Mouse (Mus musculus) layer of hippocampus, postnatal 14 days (tissue): Measurements from ENCODE around the gene Vmp1. TPM values are rescaled to one million over a fixed set of nuclear protein-coding genes. Genes with fewer than 3 reads are reported as not detected.

Experiments
- DNase-seq, 2 experiments: peaks; one replicate each; pipeline ENCODE4 v3.0.0; 2021 to 2022; ENCODE audit warnings: low spot score in 2 of 2, mixed read lengths in 1 of 2
- total RNA-seq, 2 experiments: library from RNA; stranded (reverse); gene quantifications; 2 replicates each; pipeline ENCODE4 v1.2.3; 2021

The Vmp1 gene
- total RNA-seq, 2 experiments from 2014 or later = 129 to 130 TPM

DNA sequence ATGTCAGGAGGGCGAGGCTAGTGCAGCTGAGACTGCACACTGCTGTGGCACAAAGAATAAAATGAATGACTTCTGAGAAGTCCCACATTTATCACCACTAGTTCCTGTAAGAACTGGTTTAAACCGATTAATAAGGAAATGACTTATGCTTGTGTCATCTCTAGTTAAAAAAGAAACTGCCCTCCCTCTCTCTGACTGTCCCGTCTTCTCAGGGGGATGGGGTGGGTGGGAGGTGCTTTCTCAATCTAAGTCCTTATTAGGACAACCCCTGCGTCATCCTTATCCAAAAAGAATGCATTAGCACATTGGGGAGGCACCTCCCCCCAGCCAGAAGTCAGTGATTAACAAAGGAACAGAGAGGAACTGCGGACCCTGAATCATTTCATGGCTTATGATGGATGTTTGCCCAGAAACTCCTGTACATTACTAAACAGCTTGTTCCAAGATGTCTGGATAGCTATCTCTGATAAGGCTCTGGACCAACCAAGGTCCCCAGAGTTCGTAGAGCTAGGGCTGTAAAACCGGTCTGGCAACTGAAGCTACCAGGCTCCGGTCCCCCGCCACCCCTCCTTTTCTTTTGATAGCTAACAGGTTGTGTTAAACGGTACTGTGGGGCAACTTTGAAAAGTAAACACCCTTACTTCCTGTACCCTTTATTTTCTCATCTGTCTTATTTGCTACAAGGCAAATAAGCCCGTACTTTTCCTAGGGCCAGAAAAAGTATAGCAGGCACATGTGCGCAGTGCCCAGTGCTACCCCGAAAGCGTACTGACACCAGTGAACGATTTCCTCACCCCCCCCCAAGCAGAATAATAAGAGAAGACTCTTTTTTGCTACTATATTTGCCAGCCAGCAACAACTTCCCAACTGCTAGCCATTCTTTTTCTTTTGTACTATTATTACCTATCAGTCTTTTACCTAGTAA lies 96.5 kb downstream of the Vmp1 start:
- DNase-seq = no peak

DNA sequence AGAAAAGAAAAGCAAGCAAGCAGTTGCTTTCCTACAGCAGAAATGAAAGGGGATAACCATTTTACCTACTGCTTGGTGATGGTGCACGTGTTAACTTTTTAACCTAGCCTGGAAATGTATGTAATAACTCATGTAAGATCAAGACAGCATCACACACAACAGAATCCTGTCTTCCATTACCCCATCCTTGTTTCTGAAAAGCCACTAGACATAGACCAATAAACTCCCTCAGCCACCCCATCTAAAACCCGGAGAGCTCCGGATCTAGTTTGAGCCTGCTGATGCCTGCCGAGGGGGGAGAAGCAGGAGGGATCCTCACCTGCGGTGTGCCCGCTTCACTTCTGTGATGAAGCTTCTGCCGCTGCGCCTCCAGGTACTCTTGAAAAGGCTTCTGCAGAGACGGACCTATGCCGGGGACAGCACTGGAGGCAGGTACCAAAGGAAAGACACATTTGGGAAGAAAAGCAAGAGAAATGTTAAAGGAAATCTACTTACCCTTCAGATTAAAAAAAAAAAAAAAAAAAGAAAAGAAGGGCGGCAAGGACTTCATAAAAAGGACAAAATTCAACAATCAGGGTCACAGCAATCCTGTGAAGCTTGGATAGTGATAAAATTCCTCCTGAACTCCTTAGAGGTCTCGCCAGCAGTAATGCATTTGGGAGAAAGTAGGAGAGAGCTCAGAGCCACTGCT lies 97.3 kb downstream of the Vmp1 start:
- no peak for DNase-seq

DNA sequence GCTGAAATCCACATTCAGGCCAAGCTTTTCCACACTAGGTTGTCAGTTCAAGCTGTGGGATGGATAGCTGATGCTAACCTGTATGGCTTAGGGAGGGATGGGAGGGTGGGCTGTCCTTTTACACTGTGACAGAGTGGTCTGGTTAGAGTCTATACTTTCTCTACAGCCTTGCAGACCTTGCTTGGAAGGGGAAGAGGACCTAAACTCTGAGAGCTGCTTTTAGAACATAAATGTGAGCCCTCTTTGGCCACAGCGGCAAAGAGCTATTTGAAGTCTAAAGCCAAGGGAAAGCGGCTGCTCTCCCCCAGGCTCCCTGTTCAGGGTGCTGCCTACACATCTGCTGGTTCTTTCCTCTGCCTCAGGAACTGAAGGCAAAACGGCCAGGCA lies 98.0 kb downstream of the Vmp1 start:
- DNase-seq = no peak

DNA sequence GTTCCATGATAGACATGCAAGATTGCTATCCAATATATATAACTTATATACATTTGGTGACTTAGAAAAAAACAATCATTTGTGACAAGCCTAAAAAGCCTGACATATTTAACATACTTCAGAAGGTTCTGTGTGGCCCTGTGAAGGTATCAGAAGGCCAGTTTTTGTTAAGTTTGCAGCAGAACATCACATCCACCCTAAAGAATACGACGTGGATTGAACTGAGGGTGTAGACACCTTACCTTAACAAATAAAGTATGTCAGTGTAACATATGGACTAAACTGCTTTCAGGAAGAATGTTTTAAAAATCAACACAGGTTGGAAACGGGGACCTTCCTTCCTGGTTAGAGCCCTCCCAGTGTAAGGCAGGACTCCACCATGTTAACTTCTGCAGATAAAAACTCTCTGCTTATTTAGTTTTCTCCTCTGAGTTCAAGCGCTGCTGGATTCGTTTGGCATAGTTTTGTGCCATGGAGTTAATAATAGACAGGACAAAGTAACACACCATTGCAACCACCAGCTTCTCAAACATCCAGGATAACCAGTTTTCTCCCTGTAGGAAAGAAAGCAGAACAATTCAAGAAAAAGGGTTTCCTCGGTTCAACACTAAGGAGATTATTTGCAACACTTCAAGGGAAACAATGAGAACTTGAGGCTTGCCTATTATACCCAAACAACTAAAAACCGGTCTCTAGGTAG lies 98.6 kb downstream of the Vmp1 start:
- DNase-seq = no peak

DNA sequence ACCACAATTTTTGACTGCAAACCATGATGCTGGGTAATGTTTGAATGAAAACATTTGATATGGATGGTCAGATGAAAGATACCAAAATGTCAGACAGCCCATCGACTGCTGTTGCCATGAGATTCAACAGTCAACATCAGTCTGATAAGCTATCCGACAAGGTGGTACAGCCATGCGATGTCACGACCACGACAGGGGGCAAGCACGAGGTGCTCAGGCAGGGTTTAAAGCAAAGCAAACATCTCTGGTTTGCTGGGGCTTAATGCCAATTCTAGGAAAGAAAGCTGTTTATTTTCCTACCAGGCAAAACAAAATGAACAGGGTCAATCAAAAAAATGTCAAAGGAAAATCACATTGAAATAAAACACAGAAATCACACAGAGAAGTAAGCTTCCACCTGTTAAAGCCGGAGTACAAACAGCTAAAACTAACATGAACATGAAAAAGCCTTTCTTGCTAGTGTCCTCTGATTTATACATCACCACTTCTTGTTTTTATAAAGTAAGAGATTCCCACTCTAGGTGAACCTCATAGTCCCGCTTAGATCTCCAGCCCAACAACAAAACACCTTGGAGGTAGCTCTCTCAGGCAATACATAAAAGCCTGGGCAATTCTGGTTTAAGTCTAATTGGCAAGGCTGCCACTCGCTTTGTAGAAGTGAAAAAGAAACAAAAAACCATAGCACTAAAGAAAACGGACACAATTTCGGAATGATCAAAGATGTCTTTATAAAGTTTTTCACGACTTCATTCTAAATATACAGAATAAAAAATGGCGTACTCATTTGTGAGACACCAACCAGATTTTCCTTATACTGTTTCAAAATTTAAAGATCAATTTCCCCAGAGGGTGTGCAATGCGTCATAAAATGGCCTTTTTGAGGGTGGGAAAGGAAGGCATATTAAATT lies 99.4 kb downstream of the Vmp1 start:
- no peak for DNase-seq

DNA sequence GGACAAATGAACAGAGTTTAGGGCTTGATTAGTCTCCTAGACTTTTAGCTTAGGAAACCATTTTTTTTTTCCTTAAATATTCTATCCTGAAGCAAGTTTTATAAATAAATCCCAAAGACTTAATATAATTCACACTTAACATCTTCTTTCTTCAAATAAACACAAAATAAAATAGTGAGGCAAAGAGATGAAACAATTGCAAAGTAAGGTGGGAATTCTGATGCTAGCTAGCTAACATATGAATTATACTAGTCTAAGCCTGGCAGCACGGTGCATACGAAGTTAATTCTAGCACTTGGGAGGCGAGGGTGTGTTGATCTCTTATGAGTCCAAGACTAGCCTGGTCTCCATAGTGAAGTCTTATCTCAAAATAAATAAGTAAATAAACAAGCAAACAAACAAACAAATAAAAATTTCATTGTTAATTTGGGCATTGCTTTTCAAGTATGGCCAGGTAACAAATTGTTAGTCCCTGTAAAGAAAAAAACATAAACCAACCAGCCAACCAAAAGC lies 100.3 kb downstream of the Vmp1 start:
- no peak for DNase-seq

- DNase-seq = no peak
Measured at GRCm38 (mm10) chr11:86582543-86583260, 100.9 kb downstream of the Vmp1 start.

DNA sequence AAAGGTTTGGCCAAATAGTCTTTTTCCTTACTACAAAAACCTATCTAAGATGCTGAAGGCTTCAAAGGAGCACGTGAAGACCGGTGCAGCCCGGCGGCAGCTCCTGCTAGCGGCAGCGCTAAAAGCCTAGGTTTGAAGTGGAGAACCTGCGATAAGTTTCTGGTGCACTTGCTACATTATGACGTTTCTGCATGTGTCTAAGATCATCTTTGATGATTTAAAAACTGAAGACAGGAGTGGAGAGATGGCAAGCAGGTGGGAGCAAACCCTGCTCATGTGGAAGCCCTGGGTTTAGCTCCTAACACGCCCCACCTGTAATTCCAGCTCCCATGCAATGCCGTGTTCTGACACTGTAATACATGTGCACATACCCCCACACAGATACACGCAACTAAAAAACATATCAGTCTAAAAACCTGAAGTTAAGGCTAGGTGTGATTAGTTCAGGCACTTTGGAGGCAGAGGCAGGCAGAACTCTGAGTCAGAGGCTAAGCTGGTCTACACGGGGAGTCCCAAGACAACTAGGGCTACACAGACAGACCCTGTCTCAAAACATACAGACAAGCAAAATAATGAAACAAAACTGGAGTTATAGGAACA lies 101.6 kb downstream of the Vmp1 start:
- no peak for DNase-seq

DNA sequence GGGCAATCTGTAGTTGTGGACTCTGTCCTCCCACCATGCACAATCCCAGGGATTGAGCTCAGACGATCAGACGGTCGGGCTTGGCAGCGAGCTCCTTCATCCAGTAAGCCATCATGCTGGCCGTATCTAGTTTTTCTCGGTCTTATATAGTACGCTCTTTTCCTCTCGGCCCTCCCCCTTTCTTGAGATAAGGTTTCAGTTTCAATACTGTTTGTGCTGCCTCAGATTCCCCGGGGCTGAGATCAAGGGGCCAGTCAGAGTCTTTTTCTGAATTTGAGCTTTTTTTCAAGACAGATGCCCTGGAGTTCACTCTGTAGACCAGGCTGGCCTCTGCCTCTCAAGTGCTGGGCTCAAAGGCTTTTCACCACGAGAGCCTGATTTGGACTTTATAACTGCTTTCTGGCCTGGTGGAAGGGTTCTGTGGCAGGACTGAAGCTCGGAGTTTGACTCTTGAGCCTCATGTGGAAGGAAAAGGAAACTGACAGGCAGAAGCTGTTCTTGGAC lies 102.3 kb downstream of the Vmp1 start:
- DNase-seq = no peak

DNA sequence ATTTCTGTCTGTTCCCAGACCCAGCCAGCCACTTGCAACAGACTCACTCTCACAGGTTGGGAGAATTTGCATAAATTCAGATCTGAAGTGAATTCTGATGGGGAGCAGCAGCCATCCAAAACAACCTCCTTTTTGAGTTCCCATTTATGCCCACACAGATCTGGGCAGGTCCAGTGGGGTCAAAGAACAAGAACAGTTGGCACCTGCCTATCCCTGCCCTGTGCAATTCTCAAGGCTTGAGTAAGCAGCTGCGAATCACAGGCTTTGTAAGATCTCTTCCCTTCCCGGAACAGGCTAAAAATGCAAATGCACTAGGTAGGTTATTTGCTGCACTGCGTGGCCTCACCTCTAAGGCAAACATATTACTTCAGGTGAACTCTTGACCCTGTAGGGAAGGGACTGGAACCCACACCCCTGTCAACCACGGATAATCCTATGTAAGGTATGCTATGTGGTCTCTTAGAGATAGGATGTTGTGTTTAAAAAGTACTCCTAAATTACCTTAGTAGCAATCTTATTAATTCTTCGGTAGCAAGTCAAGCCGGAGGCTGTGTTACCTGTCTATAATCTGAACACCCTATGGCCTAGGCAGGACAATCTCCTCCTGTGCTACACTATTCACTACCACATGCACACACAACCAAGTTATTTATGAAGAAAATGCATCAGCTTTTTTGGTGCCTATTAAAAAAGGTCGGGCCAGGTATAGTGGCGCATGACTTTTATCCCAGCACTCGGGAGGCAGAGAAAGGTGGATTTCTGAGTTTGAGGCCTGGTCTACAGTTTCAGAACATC lies 103.1 kb downstream of the Vmp1 start:
- DNase-seq = no peak

- DNase-seq = no peak
Measured at GRCm38 (mm10) chr11:86579731-86580318, 103.8 kb downstream of the Vmp1 start.

DNA sequence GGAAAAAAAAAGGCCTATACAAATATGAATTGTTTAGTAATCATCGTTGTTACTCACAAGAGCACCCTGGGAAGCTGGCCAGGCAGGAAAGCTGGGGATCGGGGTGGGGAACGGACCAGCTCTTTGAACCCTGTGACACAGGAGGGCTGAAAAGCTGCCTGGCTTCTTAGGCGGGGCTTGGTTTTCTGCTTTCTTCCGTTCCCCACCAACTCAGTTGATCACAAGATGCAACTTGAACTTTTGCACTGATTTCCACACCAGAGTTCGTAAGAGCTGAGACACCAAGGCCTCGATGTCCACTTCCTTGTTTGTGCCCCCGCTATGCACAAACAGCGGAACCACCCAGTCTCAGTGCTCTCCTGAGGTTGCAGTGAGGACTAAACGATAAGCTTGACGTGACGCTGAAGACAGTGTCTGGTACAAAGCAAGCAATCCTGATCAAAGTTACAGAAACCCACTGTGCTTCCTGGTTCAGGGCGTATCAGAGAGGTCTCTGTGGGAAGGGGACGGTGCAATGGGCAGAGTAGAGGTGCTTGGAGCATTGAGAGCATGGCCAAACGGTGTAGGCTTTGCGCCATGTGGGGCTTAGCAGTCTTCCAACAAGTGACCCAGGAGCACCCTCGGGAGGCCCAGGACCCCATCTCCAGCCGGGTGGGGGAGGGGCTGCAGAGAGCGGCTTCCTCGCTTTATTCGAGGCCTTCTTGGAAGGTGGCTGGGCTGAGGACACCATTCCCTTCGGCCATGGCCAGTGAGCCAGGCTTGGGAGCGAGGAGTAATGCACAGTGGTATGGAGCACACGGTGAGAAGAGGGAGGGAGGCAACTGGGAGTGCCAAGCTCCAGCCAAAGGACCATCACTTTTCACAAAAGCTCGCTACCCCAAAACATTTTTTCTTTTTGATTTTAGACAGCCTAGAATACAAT lies 104.6 kb downstream of the Vmp1 start:
- peak in 1 of 2 experiments; percentile 19 for DNase-seq

GRCm38 (mm10) chr11:86578106-86578808 lies 105.4 kb downstream of the Vmp1 start:
- no peak for DNase-seq

GRCm38 (mm10) chr11:86577231-86577630 lies 106.4 kb downstream of the Vmp1 start:
- no peak for DNase-seq

DNA sequence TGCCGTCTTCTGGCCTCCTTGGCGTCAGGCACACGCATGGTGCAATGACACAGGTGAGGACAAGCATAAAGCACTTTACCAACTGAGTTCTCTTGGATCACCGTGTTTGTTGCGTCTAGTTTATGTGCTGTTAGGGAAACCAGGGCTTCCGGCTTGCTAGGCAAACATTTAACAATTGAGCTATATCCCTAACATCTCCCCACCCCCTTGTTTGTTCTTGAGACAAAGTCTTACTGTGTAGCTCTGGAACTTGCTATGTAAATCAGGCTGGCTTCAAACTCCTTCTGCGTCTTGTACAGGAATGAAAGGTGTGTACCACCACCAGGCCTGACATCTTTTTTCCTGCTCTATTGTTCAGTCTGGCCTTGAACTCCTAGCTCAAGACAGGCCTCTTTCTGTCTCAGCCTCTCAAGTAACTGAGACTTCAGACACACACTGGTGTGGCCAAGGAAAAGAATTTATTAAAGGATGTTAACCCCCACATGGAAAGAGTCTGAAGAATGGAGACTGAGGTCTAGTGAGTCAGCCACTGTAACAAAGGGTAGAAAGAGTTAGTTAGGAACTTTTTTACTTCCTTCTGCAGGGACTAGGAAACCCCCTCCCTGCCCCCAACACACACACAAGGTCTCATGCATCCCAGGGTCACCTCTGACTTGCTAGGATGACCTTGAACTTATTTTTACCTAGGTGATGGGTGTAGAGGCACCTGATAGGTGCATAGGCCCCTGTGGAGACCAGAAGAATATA lies 107.8 kb downstream of the Vmp1 start:
- no peak for DNase-seq

DNA sequence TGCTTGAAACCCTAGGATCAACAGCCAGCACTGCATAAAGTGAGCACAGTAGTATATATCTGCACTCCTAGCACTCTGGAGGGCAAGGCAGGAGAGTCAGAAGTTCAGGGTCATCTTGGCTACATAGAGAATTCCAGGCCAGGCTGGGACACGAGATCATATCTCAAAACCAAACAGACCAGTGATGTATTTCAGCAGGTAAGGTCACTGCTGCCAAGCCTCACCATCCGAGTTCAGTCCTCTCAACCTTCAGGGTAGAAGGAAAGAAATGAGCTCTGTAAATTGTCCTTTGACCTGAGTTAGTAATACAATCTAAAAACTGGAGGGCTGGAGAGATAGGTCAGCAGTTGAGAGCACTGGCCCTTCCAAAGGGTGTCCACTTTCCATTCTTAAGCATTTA lies 109.2 kb downstream of the Vmp1 start:
- no peak for DNase-seq
